ENCODE assay signal across 14 mouse cellular contexts in genomic region chr10:25000231-25001222, GRCm38 (mm10).
DNase-seq lines count a peak whose midpoint lies in the region; ATAC-seq and TF ChIP-seq lines count a peak whose summit lies in the region.
"Had no signal": no experiment of that assay in that cellular context is flagged by ENCODE, and none has a peak within 500 bp of the region (broad histone marks: within the 10 kb centered on the region; RNA-seq: fewer than 3 reads in every experiment).

No protein-coding gene starts in this region.

- no peaks in the 10 kb centered on the region for H3K27me3 ChIP-seq in forebrain, embryonic 15.5 days
- H3K27me3 ChIP-seq in hindbrain, embryonic 13.5 days: no peaks in the 10 kb centered on the region

- H3K4me3 ChIP-seq in layer of hippocampus, adult 2 months: no peak overlapping the region
- H3K4me3 ChIP-seq in forebrain, embryonic 15.5 days: no peak overlapping the region
- no peak overlapping the region for H3K4me3 ChIP-seq in hindbrain, embryonic 13.5 days
- H3K4me3 ChIP-seq: limb, embryonic 10.5 days had no signal

- DNase-seq in layer of hippocampus, adult 2 months (ENCODE audit: low spot score in 2 of 2): no peak
- no peak for DNase-seq in layer of hippocampus, postnatal 36 days
- DNase-seq in ES-CJ7 (ENCODE audit: low read depth, low spot score): peak; percentile 19
- DNase-seq in brain, adult 2 months (ENCODE audit: low read depth, low spot score): peak; percentile 48
- no peak for DNase-seq in retina, postnatal 1 day
- no peak for DNase-seq in thymus, postnatal 14 days
- DNase-seq: cerebellum, adult 2 months; lung, postnatal 36 days; right cerebral cortex, postnatal 4 days; thymus, adult 18-20 months had no signal

- peak overlapping the region; percentile 75 for H3K27ac ChIP-seq in layer of hippocampus, adult 2 months
- H3K27ac ChIP-seq in forebrain, embryonic 15.5 days (replicated peaks): peak overlapping the region; percentile 37
- no peak overlapping the region for H3K27ac ChIP-seq in hindbrain, embryonic 13.5 days
- H3K27ac ChIP-seq: limb, embryonic 10.5 days; liver, embryonic 14.5 days had no signal

- WGBS in forebrain, embryonic 15.5 days: 72% methylated on average over 20 of the region's 20 CpGs
- WGBS in hindbrain, embryonic 13.5 days: 77% methylated on average over 20 of the region's 20 CpGs

- no peaks in the 10 kb centered on the region for H3K4me1 ChIP-seq in forebrain, embryonic 15.5 days
- H3K4me1 ChIP-seq in hindbrain, embryonic 13.5 days (replicated peaks): no peaks in the 10 kb centered on the region
- H3K4me1 ChIP-seq: limb, embryonic 10.5 days had no signal

- no peak overlapping the region for H3K9ac ChIP-seq in forebrain, embryonic 15.5 days (replicated peaks)
- no peak overlapping the region for H3K9ac ChIP-seq in hindbrain, embryonic 13.5 days
- H3K9ac ChIP-seq: liver, embryonic 14.5 days had no signal

- H3K9me3 ChIP-seq in forebrain, embryonic 15.5 days: no peaks in the 10 kb centered on the region
- no peaks in the 10 kb centered on the region for H3K9me3 ChIP-seq in hindbrain, embryonic 13.5 days
- H3K9me3 ChIP-seq: limb, embryonic 10.5 days had no signal

- H3K4me2 ChIP-seq in forebrain, embryonic 15.5 days (replicated peaks): no peak overlapping the region
- H3K4me2 ChIP-seq in hindbrain, embryonic 13.5 days: no peak overlapping the region

- no peaks in the 10 kb centered on the region for H3K36me3 ChIP-seq in forebrain, embryonic 15.5 days
- no peaks in the 10 kb centered on the region for H3K36me3 ChIP-seq in hindbrain, embryonic 13.5 days
- H3K36me3 ChIP-seq: limb, embryonic 10.5 days had no signal

- ATAC-seq in forebrain, embryonic 15.5 days (replicated peaks): peak; percentile 70
- no peak for ATAC-seq in hindbrain, embryonic 13.5 days (ENCODE audit: low FRiP score)

- no peak for TF ChIP-seq CTCF in layer of hippocampus, adult 2 months (conservative IDR thresholded peaks at IDR 0.05)

Comparison
In these comparisons a context has a peak if more than half of its experiments do, and no peak if none do; other contexts are left out.
1. DNase-seq: peak in ES-CJ7 (single experiment) and brain, adult 2 months (single experiment); none in layer of hippocampus, adult 2 months (0 of 2), layer of hippocampus, postnatal 36 days (0 of 2), retina, postnatal 1 day (single experiment) and thymus, postnatal 14 days (single experiment).